Mouse (Mus musculus) Patski (cell line): Measurements from ENCODE around the gene Timd4. TPM values are rescaled to one million over a fixed set of nuclear protein-coding genes. Genes with fewer than 3 reads are reported as not detected.
A peak's percentile ranks its signal among the peaks of the same experiment; 100 is the strongest.

Experiments
- ATAC-seq: fragments of 100-300 bp; one replicate; pipeline ENCODE4 v1.8.0; 2021
- CTCF ChIA-PET: fragments of 350-600 bp; sonication (Branson Sonifier 250); formaldehyde crosslinking; loops from one replicate; lab custom pipeline; 2022; ENCODE audit warnings: inconsistent platforms; lab: Charles Lee
- POLR2A ChIA-PET: fragments of 350-600 bp; sonication (Branson Sonifier 250); formaldehyde crosslinking; loops from one replicate; lab custom pipeline; 2022; ENCODE audit warnings: antibody characterized with exemption, inconsistent platforms; lab: Charles Lee
- DNase-seq: peaks from one replicate; pipeline ENCODE4 v3.0.0-alpha.2; 2011; ENCODE audit warnings: low read depth, low spot score
- H3K27me3 ChIP-seq: fragments of 371-371 bp; one replicate; pipeline ENCODE4 v1.5.1; 2021
- CTCF ChIP-seq: fragments of 100-300 bp; IDR thresholded peaks from one replicate; pipeline ENCODE4 v1.5.1; 2021
- in situ Hi-C: fragments of 300-500 bp; cut with MboI; formaldehyde crosslinking; loops from 3 replicates; pipeline ENCODE4 v1.11.1; 2018; ENCODE audit warnings: low pct_unique_long_range_greater_than_20kb, mixed read lengths
- polyA plus RNA-seq: library from polyadenylated mRNA; unstranded; gene quantifications from one replicate; pipeline ENCODE4 v1.2.3, GENCODE M21; 2021

The Timd4 gene
- polyA plus RNA-seq, 1 experiment from 2014 or later, result not detected

GRCm38 (mm10) chr11:46848221-46848971 lies 37.8 kb downstream of the Timd4 start:
- ChIA-PET CTCF (interaction anchor here (1.2 kb wide), 1 partner anchor 12 kb away, joined by 3 read pairs; no protein-coding TSS in a partner anchor), POLR2A (no interaction called here)
- TF ChIP-seq CTCF, result peak; percentile 41
- H3K27me3 ChIP-seq, result no peaks in the 10 kb centered on the region
- ATAC-seq, result peak; percentile 76
- in situ Hi-C loops, result no loop called here
- no peak for DNase-seq

GRCm38 (mm10) chr11:46864809-46865208 lies 54.2 kb downstream of the Timd4 start:
- CTCF ChIA-PET, result no interaction called here
- POLR2A ChIA-PET, result no interaction called here
- in situ Hi-C loops, result no loop called here
- peak; percentile 60 for TF ChIP-seq CTCF
- ATAC-seq (peak; percentile 54), DNase-seq (no peak)
- peaks cover 12% of the 10 kb centered on the region for H3K27me3 ChIP-seq

- DNase-seq (no peak), ATAC-seq (no peak)
- in situ Hi-C loops, result no loop called here
- POLR2A ChIA-PET, result no interaction called here
- no peak for TF ChIP-seq CTCF
- H3K27me3 ChIP-seq, result peaks cover 3% of the 10 kb centered on the region
- CTCF ChIA-PET, result no interaction called here
These were observed 58.0 kb downstream of the Timd4 start for GRCm38 (mm10) chr11:46868594-46868993.

GRCm38 (mm10) chr11:46875774-46876173 lies 65.2 kb downstream of the Timd4 start:
- peaks cover 3% of the 10 kb centered on the region for H3K27me3 ChIP-seq
- CTCF ChIA-PET, result no interaction called here
- in situ Hi-C loops, result no loop called here
- POLR2A ChIA-PET, result no interaction called here
- TF ChIP-seq CTCF, result no peak
- ATAC-seq (no peak), DNase-seq (no peak)

- no peak for DNase-seq
- no peak for ATAC-seq
- ChIA-PET CTCF (no interaction called here), POLR2A (no interaction called here)
- H3K27me3 ChIP-seq, result peaks cover 3% of the 10 kb centered on the region
- in situ Hi-C loops, result no loop called here
- TF ChIP-seq CTCF, result no peak
These were observed 71.9 kb downstream of the Timd4 start for GRCm38 (mm10) chr11:46882456-46882855.

- ChIA-PET POLR2A (no interaction called here), CTCF (no interaction called here)
- H3K27me3 ChIP-seq, result peaks cover 2% of the 10 kb centered on the region
- no peak for DNase-seq
- TF ChIP-seq CTCF, result no peak
- ATAC-seq, result no peak
- in situ Hi-C loops, result no loop called here
These were observed 78.5 kb downstream of the Timd4 start for GRCm38 (mm10) chr11:46889093-46889492.

Other genes with a start within 250 kb of the Timd4 start
- not detected for gene BC053393, start 239.3 kb upstream of the Timd4 start, polyA plus RNA-seq
- gene Dppa1, start 181.5 kb upstream of the Timd4 start, polyA plus RNA-seq, result not detected
- 9.1 TPM for gene Timd2, start 103.7 kb upstream of the Timd4 start, polyA plus RNA-seq
- gene Havcr1, start 75.7 kb upstream of the Timd4 start, polyA plus RNA-seq, result 810 TPM